Mouse (Mus musculus) forebrain, embryonic 16.5 days (tissue): ENCODE measurements around the gene Tmem266. TPM values are rescaled to one million over a fixed set of nuclear protein-coding genes. Genes with fewer than 3 reads are reported as not detected.

Experiments used
- ATAC-seq: fragments of 200-750 bp; cut with Nextera tagmentation; 2 replicates; pipeline ENCODE4 v1.8.0; 2017; ENCODE audit warnings: mild to moderate bottlenecking, moderate library complexity
- H3K27ac ChIP-seq: fragments of 300-500 bp; sonication (generic); 2 replicates; pipeline ENCODE4 v1.5.1; 2014; ENCODE audit warnings: low read length, control low read depth
- H3K27me3 ChIP-seq: fragments of 300-500 bp; sonication (generic); replicated peaks from 2 replicates; pipeline ENCODE4 v1.6.1; 2014; ENCODE audit warnings: low read length; ENCODE audit not compliant: control insufficient read depth, insufficient read depth
- H3K36me3 ChIP-seq: fragments of 300-500 bp; sonication (generic); 2 replicates; pipeline ENCODE4 v1.6.1; 2014; ENCODE audit not compliant: control insufficient read depth, insufficient read depth
- H3K4me1 ChIP-seq: fragments of 300-500 bp; sonication (generic); replicated peaks from 2 replicates; pipeline ENCODE4 v1.6.1; 2014; ENCODE audit warnings: low read length; ENCODE audit not compliant: control insufficient read depth, insufficient read depth
- H3K4me2 ChIP-seq: fragments of 300-500 bp; sonication (generic); 2 replicates; pipeline ENCODE4 v1.6.1; 2014; ENCODE audit warnings: mild to moderate bottlenecking, low read length, control low read depth
- H3K4me3 ChIP-seq: fragments of 300-500 bp; sonication (generic); replicated peaks from 2 replicates; pipeline ENCODE4 v1.5.1; 2014; ENCODE audit warnings: mild to moderate bottlenecking, low read length, control low read depth
- H3K9ac ChIP-seq: fragments of 300-500 bp; sonication (generic); replicated peaks from 2 replicates; pipeline ENCODE4 v1.6.1; 2014; ENCODE audit warnings: low read depth, low read length, control low read depth
- H3K9me3 ChIP-seq: fragments of 300-500 bp; sonication (generic); 2 replicates; pipeline ENCODE4 v1.6.1; 2016; ENCODE audit warnings: low read length; ENCODE audit not compliant: control insufficient read depth
- WGBS: fragments of 180-500 bp; shearing (Covaris S2); extraction: QIAGEN DNeasy Blood & Tissue Kit; methylation state at CpG from one replicate; pipeline ENCODE4 v1.1.7; 2014; 5-methylcytosine and 5-hydroxymethylcytosine counted together
- polyA plus RNA-seq: library from polyadenylated mRNA; unstranded; fragments of >200 nt; fragmentation: Nextera tagmentation; extraction: Ambion mirVana; gene quantifications from 2 replicates; pipeline ENCODE4 v1.2.1, GENCODE M21; 2015

Gene Tmem266
- polyA plus RNA-seq, 1 experiment from 2014 or later: 3.0 TPM

- ATAC-seq: no peak
- H3K9me3 ChIP-seq: no peaks in the 10 kb centered on the region
- H3K27me3 ChIP-seq: no peaks in the 10 kb centered on the region
- H3K4me1 ChIP-seq: no peaks in the 10 kb centered on the region
- H3K36me3 ChIP-seq: no peaks in the 10 kb centered on the region
- H3K9ac ChIP-seq: no peak overlapping the region
- no peak overlapping the region for H3K4me3 ChIP-seq
- 91% methylated on average over 1 of the region's 1 CpGs for WGBS
- H3K4me2 ChIP-seq: no peak overlapping the region
- no peak overlapping the region for H3K27ac ChIP-seq
Measured at GRCm38 (mm10) chr9:55452906-55453305, 126.2 kb downstream of the Tmem266 start.

GRCm38 (mm10) chr9:55453366-55453765 lies 126.7 kb downstream of the Tmem266 start:
- ATAC-seq: no peak
- Histone ChIP-seq H3K4me3 (no peak overlapping the region), H3K9me3 (no peaks in the 10 kb centered on the region), H3K27me3 (no peaks in the 10 kb centered on the region), H3K36me3 (no peaks in the 10 kb centered on the region), H3K4me2 (no peak overlapping the region), H3K4me1 (no peaks in the 10 kb centered on the region), H3K9ac (no peak overlapping the region), H3K27ac (no peak overlapping the region)
- WGBS: 88% methylated on average over 5 of the region's 5 CpGs

- WGBS: 63% methylated on average over 1 of the region's 1 CpGs
- Histone ChIP-seq H3K27me3 (no peaks in the 10 kb centered on the region), H3K4me3 (no peak overlapping the region), H3K4me1 (no peaks in the 10 kb centered on the region), H3K9me3 (no peaks in the 10 kb centered on the region), H3K9ac (no peak overlapping the region), H3K27ac (no peak overlapping the region), H3K4me2 (no peak overlapping the region), H3K36me3 (no peaks in the 10 kb centered on the region)
- ATAC-seq: no peak
Measured at GRCm38 (mm10) chr9:55468397-55468796, 141.7 kb downstream of the Tmem266 start.

- Histone ChIP-seq H3K27me3 (no peaks in the 10 kb centered on the region), H3K4me2 (no peak overlapping the region), H3K4me3 (no peak overlapping the region), H3K9ac (no peak overlapping the region), H3K4me1 (no peaks in the 10 kb centered on the region), H3K9me3 (no peaks in the 10 kb centered on the region), H3K36me3 (no peaks in the 10 kb centered on the region), H3K27ac (no peak overlapping the region)
- no peak for ATAC-seq
- 87% methylated on average over 1 of the region's 1 CpGs for WGBS
Measured at GRCm38 (mm10) chr9:55476084-55476483, 149.4 kb downstream of the Tmem266 start.

GRCm38 (mm10) chr9:55478699-55479098 lies 152.0 kb downstream of the Tmem266 start:
- H3K9me3 ChIP-seq: no peaks in the 10 kb centered on the region
- H3K4me3 ChIP-seq: no peak overlapping the region
- H3K4me1 ChIP-seq: no peaks in the 10 kb centered on the region
- no peak overlapping the region for H3K9ac ChIP-seq
- no peaks in the 10 kb centered on the region for H3K27me3 ChIP-seq
- H3K36me3 ChIP-seq: no peaks in the 10 kb centered on the region
- no peak for ATAC-seq
- no peak overlapping the region for H3K27ac ChIP-seq
- no peak overlapping the region for H3K4me2 ChIP-seq

GRCm38 (mm10) chr9:55482116-55482515 lies 155.4 kb downstream of the Tmem266 start:
- Histone ChIP-seq H3K36me3 (peaks cover 2% of the 10 kb centered on the region; the same call in 1 of the 2 replicates), H3K27me3 (no peaks in the 10 kb centered on the region), H3K9ac (no peak overlapping the region), H3K4me2 (no peak overlapping the region), H3K9me3 (no peaks in the 10 kb centered on the region), H3K4me3 (no peak overlapping the region), H3K27ac (no peak overlapping the region), H3K4me1 (no peaks in the 10 kb centered on the region)
- 52% methylated on average over 2 of the region's 2 CpGs for WGBS
- no peak for ATAC-seq

Other genes with a start within 250 kb of the Tmem266 start
- gene Ube2q2, start 178.1 kb upstream of the Tmem266 start, polyA plus RNA-seq: 36.0 and 39.7 TPM in 2 replicates
- 91.4 and 93.5 TPM in 2 replicates for gene Fbxo22, start 118.0 kb upstream of the Tmem266 start, polyA plus RNA-seq
- gene Nrg4, start 69 bp upstream of the Tmem266 start, polyA plus RNA-seq: 0.98 and 1.6 TPM in 2 replicates
- 87.3 and 93.0 TPM in 2 replicates for gene Etfa, start 185.3 kb downstream of the Tmem266 start, polyA plus RNA-seq
- 0.18 and 0.37 TPM in 2 replicates for gene Isl2, start 211.8 kb downstream of the Tmem266 start, polyA plus RNA-seq